Mouse (Mus musculus): ENCODE data around the gene Gm8720. TPM values are rescaled to one million over a fixed set of nuclear protein-coding genes. Genes with fewer than 3 reads are reported as not detected.
"Not testable (repeated sequence)": the region's sequence is repeated elsewhere in the genome, so short reads cannot be mapped to it uniquely, and the experiment has no call there.

The Gm8720 gene
- polyA plus RNA-seq (2016; fragmentation: Nextera tagmentation; extraction: Ambion mirVana), result not detected in 2 replicates

- H3K4me3 ChIP-seq; H3K36me3 ChIP-seq; ATAC-seq (ENCODE audit: insufficient number of reproducible peaks, insufficient read depth, low FRiP score, low TSS enrichment); H3K4me2 ChIP-seq (replicated peaks); H3K9me3 ChIP-seq; H3K27ac ChIP-seq; H3K4me1 ChIP-seq; H3K27me3 ChIP-seq; H3K9ac ChIP-seq: not testable (repeated sequence)
- no CpG with 5 or more reads among the region's 1 CpGs for WGBS
Observed at GRCm38 (mm10) chr7:23067356-23067755, at the start of gene Gm8720. Gene Gm8720, minus strand, starts transcription at chr7:23067456.

GRCm38 (mm10) chr7:23055240-23055639, 12.0 kb downstream of the Gm8720 start, which contains the start of gene Vmn1r163:
Gene Vmn1r163, plus strand, starts transcription at chr7:23055540.
- not testable (repeated sequence) for H3K27me3 ChIP-seq; H3K4me1 ChIP-seq; H3K9me3 ChIP-seq; H3K9ac ChIP-seq; H3K4me3 ChIP-seq; H3K4me2 ChIP-seq (replicated peaks); ATAC-seq (ENCODE audit: insufficient number of reproducible peaks, insufficient read depth, low FRiP score, low TSS enrichment); H3K27ac ChIP-seq; H3K36me3 ChIP-seq
- WGBS, result no CpG with 5 or more reads among the region's 1 CpGs

GRCm38 (mm10) chr7:23019823-23020222, 47.4 kb downstream of the Gm8720 start, which contains the start of gene Gm4216:
Gene Gm4216, minus strand, starts transcription at chr7:23019923.
- not testable (repeated sequence) for H3K4me3 ChIP-seq; ATAC-seq (ENCODE audit: insufficient number of reproducible peaks, insufficient read depth, low FRiP score, low TSS enrichment)
- no CpG with 5 or more reads among the region's 3 CpGs for WGBS

More at GRCm38 (mm10) chr7:23019823-23020222, 47.4 kb downstream of the Gm8720 start, which contains the start of gene Gm4216:
- H3K9me3 ChIP-seq; H3K27me3 ChIP-seq; H3K27ac ChIP-seq; H3K36me3 ChIP-seq; H3K9ac ChIP-seq; H3K4me2 ChIP-seq (replicated peaks); H3K4me1 ChIP-seq: not testable (repeated sequence)

Other genes starting within 250 kb of the Gm8720 start
- not detected in 2 replicates for gene Vmn1r159, start 223.9 kb downstream of the Gm8720 start, polyA plus RNA-seq (2016; fragmentation: Nextera tagmentation; extraction: Ambion mirVana)
- gene Vmn1r160, start 196.2 kb downstream of the Gm8720 start, polyA plus RNA-seq (2016; fragmentation: Nextera tagmentation; extraction: Ambion mirVana), result 0.29 TPM in 1 of 2 replicates, not detected in the other
- not detected in 2 replicates for gene Gm4214, start 82.8 kb downstream of the Gm8720 start, polyA plus RNA-seq (2016; fragmentation: Nextera tagmentation; extraction: Ambion mirVana)
- gene Gm4216, start 47.5 kb downstream of the Gm8720 start, polyA plus RNA-seq (2016; fragmentation: Nextera tagmentation; extraction: Ambion mirVana), result not detected in 2 replicates
- gene Vmn1r163, start 11.9 kb downstream of the Gm8720 start, polyA plus RNA-seq (2016; fragmentation: Nextera tagmentation; extraction: Ambion mirVana), result not detected in 2 replicates
- gene Gm10662, start 77.0 kb upstream of the Gm8720 start, polyA plus RNA-seq (2016; fragmentation: Nextera tagmentation; extraction: Ambion mirVana), result not detected in 2 replicates
- gene Vmn1r165, start 149.9 kb upstream of the Gm8720 start, polyA plus RNA-seq (2016; fragmentation: Nextera tagmentation; extraction: Ambion mirVana), result not detected in 2 replicates
- gene Vmn1r166, start 184.2 kb upstream of the Gm8720 start, polyA plus RNA-seq (2016; fragmentation: Nextera tagmentation; extraction: Ambion mirVana), result not detected in 2 replicates
- gene Gm6902, start 211.4 kb upstream of the Gm8720 start, polyA plus RNA-seq (2016; fragmentation: Nextera tagmentation; extraction: Ambion mirVana), result not detected in 2 replicates
- not detected in 2 replicates for gene Nlrp4e, start 233.7 kb upstream of the Gm8720 start, polyA plus RNA-seq (2016; fragmentation: Nextera tagmentation; extraction: Ambion mirVana)

Data from embryonic facial prominence, embryonic 12.5 days (tissue).